Mouse (Mus musculus) cerebellum, postnatal 36 days (tissue): ENCODE data around the gene Fmod.

ENCODE experiments used
- DNase-seq, 2 experiments: peaks; one replicate each; pipeline ENCODE4 v3.0.0; 2021 to 2022; ENCODE audit warnings: mixed read lengths in 2 of 2

The Fmod gene

GRCm38 (mm10) chr1:134037172-134037571 is at the start of gene Fmod:
Gene Fmod (plus strand): TSS chr1:134037254.
- DNase-seq = no peak

GRCm38 (mm10) chr1:133988845-133989244 is 48.2 kb upstream of the Fmod start:
- DNase-seq = no peak

GRCm38 (mm10) chr1:133991277-133991676 is 45.8 kb upstream of the Fmod start:
- DNase-seq = no peak

GRCm38 (mm10) chr1:134005490-134005889 is 31.6 kb upstream of the Fmod start:
- DNase-seq = no peak

- DNase-seq = no peak
Measured at GRCm38 (mm10) chr1:134006105-134006764, 30.8 kb upstream of the Fmod start.

- no peak for DNase-seq
Measured at GRCm38 (mm10) chr1:134024293-134024971, 12.6 kb upstream of the Fmod start.

GRCm38 (mm10) chr1:134025975-134026374 is 11.1 kb upstream of the Fmod start:
- no peak for DNase-seq

- DNase-seq = no peak
Measured at GRCm38 (mm10) chr1:134026741-134027140, 10.3 kb upstream of the Fmod start.

GRCm38 (mm10) chr1:134028161-134028846 is 8.8 kb upstream of the Fmod start:
- no peak for DNase-seq

GRCm38 (mm10) chr1:134036492-134036891 is 562 bp upstream of the Fmod start:
- no peak for DNase-seq

GRCm38 (mm10) chr1:134038336-134038735 is 1.3 kb downstream of the Fmod start:
- no peak for DNase-seq

GRCm38 (mm10) chr1:134039361-134039760 is 2.3 kb downstream of the Fmod start:
- no peak for DNase-seq

GRCm38 (mm10) chr1:134041900-134042299 is 4.8 kb downstream of the Fmod start:
- no peak for DNase-seq

- no peak for DNase-seq
Measured at GRCm38 (mm10) chr1:134042341-134042740, 5.3 kb downstream of the Fmod start.

- DNase-seq = no peak
Measured at GRCm38 (mm10) chr1:134044805-134045204, 7.8 kb downstream of the Fmod start.

GRCm38 (mm10) chr1:134045971-134046370 is 8.9 kb downstream of the Fmod start:
- DNase-seq = peak; percentile 80 to 83

- DNase-seq = peak in 1 of 2 experiments; percentile 21
Measured at GRCm38 (mm10) chr1:134046387-134046786, 9.3 kb downstream of the Fmod start.

- no peak for DNase-seq
Measured at GRCm38 (mm10) chr1:134047431-134047830, 10.4 kb downstream of the Fmod start.

- peak; percentile 77 to 82 for DNase-seq
Measured at GRCm38 (mm10) chr1:134048759-134049158, 11.7 kb downstream of the Fmod start.

GRCm38 (mm10) chr1:134049542-134049941 is 12.5 kb downstream of the Fmod start:
- no peak for DNase-seq

- DNase-seq = peak; percentile 85 to 91
Measured at GRCm38 (mm10) chr1:134053207-134053606, 16.2 kb downstream of the Fmod start.

- DNase-seq = no peak
Measured at GRCm38 (mm10) chr1:134055058-134055457, 18.0 kb downstream of the Fmod start.

- DNase-seq = no peak
Measured at GRCm38 (mm10) chr1:134055666-134056245, 18.7 kb downstream of the Fmod start.
